Mouse (Mus musculus) liver, adult 2 months (tissue): ENCODE results near the gene Sh3rf3.

Experiments
- CTCF ChIP-seq: fragments of 200-500 bp; IDR thresholded peaks from 2 replicates; pipeline ENCODE4 v1.5.1; 2011; ENCODE audit warnings: low read depth, low read length, control low read depth
- POLR2A ChIP-seq: fragments of 200-500 bp; IDR thresholded peaks from 2 replicates; pipeline ENCODE4 v1.6.1; 2011; ENCODE audit warnings: low read length, control low read depth; ENCODE audit not compliant: insufficient read depth; ENCODE audit errors: extremely low read depth

- no peak for TF ChIP-seq POLR2A
- TF ChIP-seq CTCF = peak; percentile 75
Observed at GRCm38 (mm10) chr10:59109015-59109414, 295.9 kb downstream of the Sh3rf3 start.
